30 mouse cellular contexts compared by ENCODE assay signal in the genomic region with DNA sequence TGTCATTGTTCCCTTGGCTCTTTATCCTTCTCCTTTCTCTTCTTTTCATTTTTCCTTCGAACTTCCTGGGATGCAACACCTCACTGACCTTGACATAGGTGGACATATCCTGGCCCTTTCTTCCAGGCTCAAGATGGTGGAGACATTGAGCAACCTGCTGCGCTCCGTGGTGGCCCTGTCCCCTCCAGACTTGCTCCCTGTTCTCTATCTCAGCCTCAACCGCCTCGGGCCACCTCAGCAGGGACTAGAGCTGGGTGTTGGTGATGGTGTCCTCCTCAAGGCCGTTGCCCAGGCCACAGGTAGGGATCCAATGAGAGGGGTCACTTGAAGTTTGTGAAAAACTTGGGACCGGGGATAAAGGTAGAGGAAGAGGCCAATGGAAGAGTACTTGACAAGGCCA. TPM values are rescaled to one million over a fixed set of nuclear protein-coding genes. Genes with fewer than 3 reads are reported as not detected.
"Had no signal": no experiment of that assay in that cellular context is flagged by ENCODE, and none has a peak within 500 bp of the region (broad histone marks: within the 10 kb centered on the region; RNA-seq: fewer than 3 reads in every experiment).

No protein-coding gene starts in this region.

- H3K4me2 ChIP-seq: embryonic facial prominence, embryonic 12.5 days; embryonic facial prominence, embryonic 13.5 days; embryonic facial prominence, embryonic 15.5 days; forebrain, embryonic 12.5 days; forebrain, embryonic 13.5 days; forebrain, embryonic 15.5 days had no signal

- H3K4me3 ChIP-seq: embryonic facial prominence, embryonic 10.5 days; embryonic facial prominence, embryonic 12.5 days; embryonic facial prominence, embryonic 13.5 days; embryonic facial prominence, embryonic 15.5 days; erythroblast, embryonic 14.5 days; forebrain, embryonic 10.5 days; forebrain, embryonic 12.5 days; forebrain, embryonic 13.5 days; forebrain, embryonic 15.5 days; gastrocnemius, adult 2 months; heart, adult 2 months had no signal

- H3K9me3 ChIP-seq: embryonic facial prominence, embryonic 10.5 days; embryonic facial prominence, embryonic 12.5 days; embryonic facial prominence, embryonic 13.5 days; embryonic facial prominence, embryonic 15.5 days; forebrain, embryonic 10.5 days; forebrain, embryonic 12.5 days; forebrain, embryonic 13.5 days; forebrain, embryonic 15.5 days had no signal

- ATAC-seq: forebrain, embryonic 13.5 days; forebrain, embryonic 14.5 days; forebrain, embryonic 15.5 days; forebrain, embryonic 16.5 days; forebrain, postnatal 0 days had no signal

- H3K4me1 ChIP-seq: embryonic facial prominence, embryonic 10.5 days; embryonic facial prominence, embryonic 12.5 days; embryonic facial prominence, embryonic 13.5 days; embryonic facial prominence, embryonic 15.5 days; forebrain, embryonic 10.5 days; forebrain, embryonic 12.5 days; forebrain, embryonic 13.5 days; forebrain, embryonic 15.5 days had no signal

- H3K27me3 ChIP-seq: embryonic facial prominence, embryonic 12.5 days; embryonic facial prominence, embryonic 13.5 days; embryonic facial prominence, embryonic 15.5 days; forebrain, embryonic 12.5 days; forebrain, embryonic 13.5 days; forebrain, embryonic 15.5 days had no signal

- H3K9ac ChIP-seq: embryonic facial prominence, embryonic 12.5 days; embryonic facial prominence, embryonic 13.5 days; embryonic facial prominence, embryonic 15.5 days; forebrain, embryonic 12.5 days; forebrain, embryonic 13.5 days; forebrain, embryonic 15.5 days; forebrain, postnatal 0 days had no signal

- H3K27ac ChIP-seq: embryonic facial prominence, embryonic 10.5 days; embryonic facial prominence, embryonic 12.5 days; embryonic facial prominence, embryonic 13.5 days; embryonic facial prominence, embryonic 15.5 days; forebrain, embryonic 10.5 days; forebrain, embryonic 12.5 days; forebrain, embryonic 13.5 days; forebrain, embryonic 15.5 days; gastrocnemius, adult 2 months; heart, adult 2 months had no signal

- DNase-seq: cerebellum, adult 2 months; cerebellum, adult 8-10 months; cerebellum, adult 9-10 months; cerebellum, adult 9-11 months; cerebellum, postnatal 10 days; cerebellum, postnatal 14 days; cerebellum, postnatal 25 days; cerebellum, postnatal 36 days; embryo, embryonic 11 days; forebrain, postnatal 0 days; gastrocnemius, adult 2 months; gastrocnemius, postnatal 10 days; gastrocnemius, postnatal 14 days; gastrocnemius, postnatal 25 days; gastrocnemius, postnatal 36 days; heart, adult 18-20 months; heart, adult 2 months had no signal

RNA-seq across cellular contexts. Expression of a gene that starts 29.2 kb away (rescaled TPM):
- total RNA-seq: gastrocnemius, adult 18-20 months; granulocyte monocyte progenitor cell, adult 5-6 weeks; heart, adult 2 months had no signal
- polyA plus RNA-seq: forebrain, postnatal 0 days had no signal
